Mouse (Mus musculus) B cell, adult 2 months (primary cell): ENCODE results near the gene Apol11b.
"Not testable (repeated sequence)": the region's sequence is repeated elsewhere in the genome, so short reads cannot be mapped to it uniquely, and the experiment has no call there.

Experiments used
- DNase-seq, 2 experiments: peaks; one replicate each; pipeline ENCODE4 v3.0.0; 2022

Gene Apol11b

GRCm38 (mm10) chr15:77643176-77643575 is at the start of gene Apol11b:
TSS of gene Apol11b (minus strand) at chr15:77643286.
- DNase-seq = not testable (repeated sequence)

GRCm38 (mm10) chr15:77691532-77692311 is 48.6 kb upstream of the Apol11b start:
- not testable (repeated sequence) for DNase-seq

DNA sequence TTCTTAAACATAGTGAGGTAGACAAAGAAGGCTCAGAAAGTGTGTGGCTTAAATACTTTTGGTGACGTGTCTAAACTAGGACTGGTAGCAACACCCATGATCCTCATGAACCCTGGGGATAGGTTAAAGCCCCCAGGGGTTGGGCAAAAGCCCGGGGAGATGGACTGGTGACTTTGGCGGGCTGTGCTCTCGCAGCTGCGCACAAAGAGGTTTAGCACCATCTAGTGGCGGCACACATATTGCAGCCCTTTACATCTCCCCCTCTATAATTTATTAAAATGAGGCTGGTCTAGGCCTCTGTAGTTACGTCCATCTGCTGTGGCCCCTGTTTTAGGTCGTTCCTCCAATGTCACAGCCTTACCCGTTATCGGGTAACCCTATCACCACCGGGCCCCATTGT is 40.9 kb upstream of the Apol11b start:
- DNase-seq = peak; percentile 54 to 58

GRCm38 (mm10) chr15:77674081-77674480 is 31.0 kb upstream of the Apol11b start:
- DNase-seq = not testable (repeated sequence)

DNA sequence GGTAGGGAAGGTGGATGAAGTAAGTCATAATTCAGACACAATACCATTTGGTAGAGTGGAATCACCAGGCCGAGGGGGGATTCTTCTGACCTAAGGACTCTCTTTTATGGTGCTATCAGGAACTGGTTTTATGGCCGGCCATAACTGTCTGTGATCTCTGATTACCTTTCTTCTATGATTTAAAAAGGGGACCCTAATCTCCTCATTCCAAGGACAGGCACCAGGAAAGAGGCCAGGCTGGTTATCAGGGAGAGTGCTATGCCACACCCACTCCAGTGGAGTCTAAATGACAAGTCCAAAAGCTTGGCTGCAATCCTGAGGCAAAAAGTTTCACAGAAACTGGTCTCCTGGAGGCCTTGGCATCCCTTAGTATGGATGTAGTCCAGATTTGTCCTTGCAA is 18.8 kb upstream of the Apol11b start:
- DNase-seq = not testable (repeated sequence)

DNA sequence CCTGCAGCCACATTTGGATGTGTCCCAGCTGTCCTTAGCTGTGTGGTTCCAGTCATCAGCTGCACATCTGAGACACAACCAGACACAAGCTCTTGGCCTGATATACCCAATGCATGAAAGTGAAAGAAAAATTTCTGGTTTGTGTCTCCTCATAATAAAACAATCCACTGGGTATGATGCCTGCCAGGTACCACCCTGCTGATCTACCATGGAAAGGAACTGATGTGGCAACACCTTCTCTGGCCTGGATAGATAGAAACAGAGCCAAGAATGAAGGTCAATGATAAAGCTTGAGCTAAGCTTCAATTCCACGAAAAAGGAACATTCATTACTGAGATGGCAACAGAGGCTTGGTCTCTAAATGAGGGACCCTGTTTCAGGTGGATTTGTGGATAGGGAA is 16.7 kb upstream of the Apol11b start:
- DNase-seq = not testable (repeated sequence)

GRCm38 (mm10) chr15:77651143-77651542 is 8.1 kb upstream of the Apol11b start:
- DNase-seq = not testable (repeated sequence)

DNA sequence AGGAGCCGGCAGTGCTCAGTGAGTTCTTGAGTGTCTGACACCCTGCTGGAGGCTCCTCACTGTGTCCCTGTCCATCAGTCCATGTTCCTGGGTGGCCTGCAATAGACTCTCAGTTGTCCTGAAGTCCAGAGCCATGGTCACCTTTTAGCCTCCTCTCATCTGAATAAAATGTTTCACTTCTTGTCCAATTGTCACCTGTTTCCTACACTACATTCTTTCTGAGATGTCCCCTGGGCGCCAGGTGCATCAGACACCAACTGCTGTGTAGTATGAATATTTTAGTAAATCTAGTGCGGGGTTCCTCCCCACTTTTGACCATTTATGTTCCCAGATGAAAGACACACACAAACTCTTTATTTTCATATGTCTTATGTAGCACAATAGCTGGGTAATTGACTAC is 13.3 kb downstream of the Apol11b start:
- not testable (repeated sequence) for DNase-seq

DNA sequence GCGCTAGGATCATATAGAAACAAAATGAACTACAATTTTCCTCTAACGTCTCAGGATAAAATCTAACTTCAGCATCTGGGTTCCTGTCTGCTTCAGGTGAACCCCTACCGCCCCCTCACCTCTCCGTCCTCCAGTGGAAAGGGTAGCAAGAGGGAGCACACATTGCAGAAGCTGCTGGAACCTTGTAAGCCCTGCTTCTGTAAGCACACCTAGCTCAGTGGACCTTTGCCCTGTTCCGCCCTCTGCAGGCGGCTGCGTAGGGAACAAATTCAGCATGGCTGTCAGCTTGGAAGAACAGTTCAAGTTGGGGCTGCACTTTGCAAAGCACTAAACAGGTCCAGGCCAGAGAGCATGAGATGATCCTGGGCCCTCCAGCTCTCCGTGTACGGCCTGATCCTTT is 14.4 kb downstream of the Apol11b start:
- DNase-seq = not testable (repeated sequence)

DNA sequence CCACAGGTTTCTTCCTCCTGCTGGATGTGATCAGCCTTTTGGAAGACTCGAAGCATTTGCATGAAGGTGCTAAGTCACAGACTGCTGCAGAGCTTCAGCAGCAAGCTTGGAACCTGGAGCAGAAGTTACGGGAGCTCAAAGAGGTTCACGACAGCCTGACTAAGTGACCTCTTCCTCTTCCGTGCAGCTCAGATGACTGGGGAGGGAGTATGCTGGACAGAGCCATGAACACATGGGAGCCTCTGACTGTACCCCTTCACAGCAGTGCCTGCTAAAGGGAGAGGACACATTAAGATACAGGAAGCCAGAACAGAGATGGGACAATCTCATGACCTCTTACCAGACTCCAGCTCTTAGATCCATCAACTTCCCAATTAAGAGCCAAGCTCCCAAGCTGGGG is 16.6 kb downstream of the Apol11b start:
- DNase-seq = not testable (repeated sequence)

DNA sequence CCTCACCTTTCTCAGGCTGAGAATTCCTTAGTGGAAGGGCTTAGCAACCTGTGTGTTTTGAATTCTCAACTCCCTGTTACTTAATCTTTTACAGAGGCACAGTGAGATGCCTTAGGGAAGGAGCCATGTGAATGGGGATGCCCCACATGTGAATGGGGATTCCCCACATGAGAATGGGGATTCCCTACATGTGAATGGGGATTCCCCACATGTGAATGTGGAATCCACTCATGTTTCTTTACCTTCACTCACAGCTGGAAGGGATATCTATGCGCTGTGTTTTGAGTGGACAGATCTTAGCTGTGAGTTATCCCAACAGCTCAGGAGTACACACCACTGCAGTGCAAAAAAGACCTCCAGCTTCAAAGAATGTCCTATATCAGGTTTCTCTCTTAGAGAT is 18.4 kb downstream of the Apol11b start:
- peak in 1 of 2 experiments; percentile 4 for DNase-seq

GRCm38 (mm10) chr15:77606069-77606468 is 37.0 kb downstream of the Apol11b start:
- DNase-seq = no peak

DNA sequence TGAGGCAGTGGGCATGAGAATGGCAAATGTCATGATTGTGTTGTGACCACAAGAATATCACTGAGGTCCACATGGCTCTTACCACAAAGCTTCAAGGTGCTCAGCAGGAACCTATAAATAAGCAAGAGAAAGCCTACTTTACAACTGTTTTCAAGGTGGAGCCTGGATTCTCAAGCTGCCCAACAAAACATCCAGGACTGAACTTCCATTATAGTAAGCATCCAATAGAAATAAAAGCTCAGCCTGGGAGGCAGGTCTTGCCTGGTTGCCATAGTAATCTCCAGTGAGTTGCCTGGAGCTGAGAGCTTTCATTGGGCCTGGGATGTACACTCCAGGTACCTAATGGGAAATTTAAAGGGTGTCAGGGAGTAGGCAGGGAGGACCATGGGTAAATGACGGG is 44.1 kb downstream of the Apol11b start, which contains the start of gene Gm36245:
TSS of gene Gm36245 (plus strand) at position 301 of the 400 bp plus-strand sequence.
- DNase-seq = no peak

- no peak for DNase-seq
These were observed 44.7 kb downstream of the Apol11b start for GRCm38 (mm10) chr15:77598429-77598828.

GRCm38 (mm10) chr15:77595961-77596360 is 47.1 kb downstream of the Apol11b start, which contains the start of gene Apol10b:
TSS of gene Apol10b (minus strand) at chr15:77596125.
- DNase-seq = no peak

GRCm38 (mm10) chr15:77593557-77593956 is 49.5 kb downstream of the Apol11b start:
- no peak for DNase-seq

GRCm38 (mm10) chr15:77590881-77591280 is 52.2 kb downstream of the Apol11b start:
- no peak for DNase-seq

- no peak for DNase-seq
These were observed 54.1 kb downstream of the Apol11b start for GRCm38 (mm10) chr15:77588981-77589380.

DNA sequence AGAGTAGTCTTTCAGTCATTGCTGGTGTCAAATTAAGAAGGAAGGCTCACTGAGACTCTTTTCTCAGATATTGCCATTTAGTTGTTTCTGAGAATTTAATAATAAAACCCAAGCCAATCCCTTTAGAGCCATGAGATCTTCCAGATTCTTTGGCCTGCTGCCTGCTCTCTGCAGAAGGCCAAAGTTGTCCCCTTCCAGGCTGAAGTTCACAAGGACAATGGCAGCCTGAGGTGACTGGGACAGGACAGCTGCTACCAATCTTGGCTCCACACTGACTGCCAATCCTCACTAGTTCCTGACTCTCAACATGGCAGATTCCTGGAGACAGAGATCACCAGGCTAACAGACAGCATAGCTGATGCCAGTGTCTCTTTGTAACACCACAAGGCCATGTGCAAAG is 56.1 kb downstream of the Apol11b start:
- no peak for DNase-seq
